13 mouse cellular contexts compared by ENCODE assay signal in genomic region chr19:22823491-22823981, GRCm38 (mm10).
A peak's percentile ranks its signal among the peaks of the same experiment; 100 is the strongest.
DNase-seq lines count a peak whose midpoint lies in the region; ATAC-seq lines count a peak whose summit lies in the region.
"Had no signal": no experiment of that assay in that cellular context is flagged by ENCODE, and none has a peak within 500 bp of the region (broad histone marks: within the 10 kb centered on the region; RNA-seq: fewer than 3 reads in every experiment).

No protein-coding gene starts in this region.

- H3K4me2 ChIP-seq in forebrain, embryonic 14.5 days (ENCODE audit: low read length), result no peak overlapping the region
- H3K4me2 ChIP-seq in neural tube, embryonic 12.5 days (replicated peaks), result peak overlapping the region; percentile 16
- H3K4me2 ChIP-seq: embryonic facial prominence, embryonic 12.5 days had no signal

- H3K4me3 ChIP-seq in forebrain, embryonic 14.5 days (ENCODE audit: low read depth, low read length), result no peak overlapping the region
- no peak overlapping the region for H3K4me3 ChIP-seq in neural tube, embryonic 12.5 days
- H3K4me3 ChIP-seq: embryonic facial prominence, embryonic 12.5 days had no signal

- H3K36me3 ChIP-seq in forebrain, embryonic 14.5 days (ENCODE audit: control insufficient read depth, insufficient read depth, low read length), result no peaks in the 10 kb centered on the region
- no peaks in the 10 kb centered on the region for H3K36me3 ChIP-seq in neural tube, embryonic 12.5 days
- H3K36me3 ChIP-seq: embryonic facial prominence, embryonic 12.5 days had no signal

- no peak overlapping the region for H3K27ac ChIP-seq in forebrain, embryonic 14.5 days (ENCODE audit: low read depth, low read length)
- no peak overlapping the region for H3K27ac ChIP-seq in neural tube, embryonic 12.5 days
- H3K27ac ChIP-seq: embryonic facial prominence, embryonic 12.5 days had no signal

- 5% methylated on average over 9 of the region's 9 CpGs for WGBS in forebrain, embryonic 14.5 days
- WGBS in neural tube, embryonic 12.5 days, result 23% methylated on average over 9 of the region's 9 CpGs

- no peaks in the 10 kb centered on the region for H3K27me3 ChIP-seq in forebrain, embryonic 14.5 days (replicated peaks; ENCODE audit: control insufficient read depth, insufficient read depth, low read length)
- no peaks in the 10 kb centered on the region for H3K27me3 ChIP-seq in neural tube, embryonic 12.5 days (replicated peaks)
- H3K27me3 ChIP-seq: CH12.LX; embryonic facial prominence, embryonic 12.5 days had no signal

- peak; percentile 95 for DNase-seq in R1 (ENCODE audit: low read depth, low spot score)
- DNase-seq in embryo, embryonic 10.5 days (ENCODE audit: low spot score), result peak; percentile 79
- peak; percentile 28 for DNase-seq in forebrain, embryonic 14.5 days (ENCODE audit: low spot score)
- no peak for DNase-seq in left cerebral cortex, adult 18-20 months (ENCODE audit: low spot score in 2 of 2)
- DNase-seq in lung, postnatal 10 days, result no peak
- no peak for DNase-seq in lung, postnatal 25 days (ENCODE audit: low spot score)
- DNase-seq: cerebellum, adult 11-12 months; heart, adult 11 months; kidney, adult 18-20 months; thymus, postnatal 4 days had no signal

- no peaks in the 10 kb centered on the region for H3K9me3 ChIP-seq in forebrain, embryonic 14.5 days (replicated peaks; ENCODE audit: control insufficient read depth, low read length)
- H3K9me3 ChIP-seq in neural tube, embryonic 12.5 days, result no peaks in the 10 kb centered on the region
- H3K9me3 ChIP-seq: embryonic facial prominence, embryonic 12.5 days had no signal

- H3K4me1 ChIP-seq in forebrain, embryonic 14.5 days (ENCODE audit: control insufficient read depth, insufficient read depth, low read length), result peaks cover 2% of the 10 kb centered on the region; the same call in 1 of the 2 replicates
- H3K4me1 ChIP-seq in neural tube, embryonic 12.5 days, result peaks cover 6% of the 10 kb centered on the region; the same call in 1 of the 2 replicates
- H3K4me1 ChIP-seq: embryonic facial prominence, embryonic 12.5 days had no signal

- peak; percentile 73 for ATAC-seq in forebrain, embryonic 14.5 days
- peak; percentile 82 for ATAC-seq in neural tube, embryonic 12.5 days (ENCODE audit: low FRiP score, low read depth)

- H3K9ac ChIP-seq in forebrain, embryonic 14.5 days (ENCODE audit: low read length), result no peak overlapping the region
- H3K9ac ChIP-seq in neural tube, embryonic 12.5 days, result no peak overlapping the region
- H3K9ac ChIP-seq: embryonic facial prominence, embryonic 12.5 days had no signal

Comparison
In these comparisons a context has a peak if more than half of its experiments do, and no peak if none do; other contexts are left out.
1. DNase-seq: peak in R1 (single experiment), embryo, embryonic 10.5 days (single experiment) and forebrain, embryonic 14.5 days (single experiment); none in left cerebral cortex, adult 18-20 months (0 of 2), lung, postnatal 10 days (single experiment) and lung, postnatal 25 days (single experiment).